Mouse (Mus musculus) right cerebral cortex, postnatal 4 days (tissue): ENCODE measurements around the gene Rab3d.

ENCODE experiments used
- DNase-seq: peaks from one replicate; pipeline ENCODE4 v3.0.0-alpha.2; 2022

Gene Rab3d

GRCm38 (mm10) chr9:21936692-21937570 lies 18.9 kb upstream of the Rab3d start, which contains the start of gene Plppr2:
TSS of gene Plppr2 (plus strand) at chr9:21937033.
- peak; percentile 98 for DNase-seq

GRCm38 (mm10) chr9:21935466-21936131 lies 17.6 kb upstream of the Rab3d start:
- DNase-seq = no peak

- DNase-seq = no peak
Measured at GRCm38 (mm10) chr9:21934021-21934420, 16.0 kb upstream of the Rab3d start.

GRCm38 (mm10) chr9:21932445-21933137 lies 14.6 kb upstream of the Rab3d start:
- no peak for DNase-seq

GRCm38 (mm10) chr9:21932006-21932405 lies 14.0 kb upstream of the Rab3d start:
- no peak for DNase-seq

- DNase-seq = no peak
Measured at GRCm38 (mm10) chr9:21929208-21929607, 11.2 kb upstream of the Rab3d start.

GRCm38 (mm10) chr9:21927208-21927753 lies 9.3 kb upstream of the Rab3d start, which contains the start of the genes Ccdc159 and Tmem205:
TSS of gene Ccdc159 (plus strand) at chr9:21927471.
TSS of gene Tmem205 (minus strand) at chr9:21927556.
- DNase-seq = peak; percentile 79

GRCm38 (mm10) chr9:21926784-21927183 lies 8.8 kb upstream of the Rab3d start:
- no peak for DNase-seq

- DNase-seq = no peak
Measured at GRCm38 (mm10) chr9:21926155-21926554, 8.2 kb upstream of the Rab3d start.

- no peak for DNase-seq
Measured at GRCm38 (mm10) chr9:21925506-21925905, 7.5 kb upstream of the Rab3d start.

- no peak for DNase-seq
Measured at GRCm38 (mm10) chr9:21925034-21925433, 7.0 kb upstream of the Rab3d start.

GRCm38 (mm10) chr9:21924099-21924493 lies 6.1 kb upstream of the Rab3d start:
- no peak for DNase-seq

GRCm38 (mm10) chr9:21923490-21924098 lies 5.6 kb upstream of the Rab3d start:
- DNase-seq = no peak

- no peak for DNase-seq
Measured at GRCm38 (mm10) chr9:21923036-21923435, 5.0 kb upstream of the Rab3d start.

GRCm38 (mm10) chr9:21918692-21919384 lies 846 bp upstream of the Rab3d start:
- DNase-seq = no peak

GRCm38 (mm10) chr9:21917493-21918034 lies 428 bp downstream of the Rab3d start:
- peak; percentile 73 for DNase-seq

GRCm38 (mm10) chr9:21916851-21917492 lies 1.0 kb downstream of the Rab3d start:
- no peak for DNase-seq

- no peak for DNase-seq
Measured at GRCm38 (mm10) chr9:21909474-21910223, 8.3 kb downstream of the Rab3d start.

GRCm38 (mm10) chr9:21908216-21908615 lies 9.8 kb downstream of the Rab3d start:
- no peak for DNase-seq

- no peak for DNase-seq
Measured at GRCm38 (mm10) chr9:21904031-21904430, 14.0 kb downstream of the Rab3d start.
